Mouse (Mus musculus) spleen, adult 2 months (tissue): ENCODE data around the gene Zc3h7a. TPM values are rescaled to one million over a fixed set of nuclear protein-coding genes. Genes with fewer than 3 reads are reported as not detected.
"Not testable (repeated sequence)": the region's sequence is repeated elsewhere in the genome, so short reads cannot be mapped to it uniquely, and the experiment has no call there.

Source experiments
- DNase-seq, 2 experiments: peaks; one replicate each; pipeline versions ENCODE4 v3.0.0 to v3.0.0-alpha.2; 2012 to 2021; ENCODE audit warnings: low spot score in 2 of 2, low read depth in 1 of 2
- H3K27ac ChIP-seq: fragments of 200-500 bp; 2 replicates; pipeline ENCODE4 v1.5.1; 2012; ENCODE audit warnings: low read length, inconsistent platforms; ENCODE audit not compliant: insufficient read depth
- H3K27me3 ChIP-seq: fragments of 200-500 bp; 2 replicates; pipeline ENCODE4 v1.6.1; 2012; ENCODE audit warnings: mild to moderate bottlenecking, moderate library complexity, low read length, inconsistent platforms; ENCODE audit not compliant: control insufficient read depth, insufficient read depth
- H3K36me3 ChIP-seq: fragments of 200-500 bp; 2 replicates; pipeline ENCODE4 v1.6.1; 2012; ENCODE audit warnings: mild to moderate bottlenecking, low read length, inconsistent platforms; ENCODE audit not compliant: control insufficient read depth, insufficient read depth
- H3K4me1 ChIP-seq: fragments of 200-500 bp; 2 replicates; pipeline ENCODE4 v1.6.1; 2011; ENCODE audit warnings: inconsistent platforms; ENCODE audit not compliant: control insufficient read depth, insufficient read depth, insufficient read length
- H3K4me3 ChIP-seq: fragments of 200-500 bp; 2 replicates; pipeline ENCODE4 v1.5.1; 2011; ENCODE audit warnings: mild to moderate bottlenecking, inconsistent platforms; ENCODE audit not compliant: insufficient read depth, insufficient read length; ENCODE audit errors: extremely low read depth
- CTCF ChIP-seq: fragments of 200-500 bp; IDR thresholded peaks from 2 replicates; pipeline ENCODE4 v1.5.1; 2011; ENCODE audit warnings: mild to moderate bottlenecking, inconsistent platforms; ENCODE audit not compliant: insufficient read depth, insufficient read length, insufficient replicate concordance; ENCODE audit errors: extremely low read depth
- POLR2A ChIP-seq: fragments of 200-500 bp; IDR thresholded peaks from 2 replicates; pipeline ENCODE4 v1.6.1; 2011; ENCODE audit warnings: low read depth, low read length, inconsistent platforms
- WGBS: fragments of 180-500 bp; shearing (Covaris S2); methylation state at CpG from one replicate; pipeline ENCODE4 v1.1.7; 2018; 5-methylcytosine and 5-hydroxymethylcytosine counted together
- polyA plus RNA-seq: library from polyadenylated mRNA; depleted of rRNA; stranded (reverse); fragments of >200 nt; gene quantifications from 2 replicates; pipeline ENCODE4 v1.2.3, GENCODE M21; 2012

Zc3h7a gene
- polyA plus RNA-seq, 1 experiment: 46.0 TPM

DNA sequence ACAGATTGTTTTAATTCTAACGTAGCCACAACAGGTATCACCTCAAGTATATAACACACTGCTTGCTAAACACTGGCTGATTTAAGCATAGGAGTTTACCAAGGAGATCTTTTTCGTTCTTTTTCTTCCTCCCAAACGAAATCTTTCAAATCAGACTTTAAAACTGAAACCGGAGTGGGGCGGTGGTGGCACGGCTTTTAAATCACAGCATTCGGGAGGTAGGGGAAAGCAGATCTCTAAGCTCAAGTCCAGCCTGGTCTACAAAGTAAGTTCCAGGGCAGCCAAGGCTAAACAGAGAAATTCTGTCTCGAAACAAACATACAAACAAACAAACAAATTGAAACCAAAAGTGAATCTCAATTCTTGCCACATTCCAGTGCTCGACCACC, 1.1 kb downstream of the Zc3h7a start:
- TF ChIP-seq CTCF (no peak), POLR2A (no peak)
- no peaks in the 10 kb centered on the region for H3K27me3 ChIP-seq
- peaks cover 3% of the 10 kb centered on the region; the same call in 1 of the 2 replicates for H3K4me1 ChIP-seq
- no peak for DNase-seq
- peak overlapping the region; percentile 97 for H3K4me3 ChIP-seq
- peak overlapping the region; percentile 95 for H3K27ac ChIP-seq
- WGBS: under 1% methylated on average over 9 of the region's 9 CpGs
- no peaks in the 10 kb centered on the region for H3K36me3 ChIP-seq

- 4% methylated on average over 10 of the region's 10 CpGs for WGBS
- H3K36me3 ChIP-seq: no peaks in the 10 kb centered on the region
- peak; percentile 50 to 64 for DNase-seq
- H3K27ac ChIP-seq: peak overlapping the region; percentile 26; the same call in 1 of the 2 replicates
- TF ChIP-seq CTCF: no peak
- peak overlapping the region; percentile 64 for H3K4me3 ChIP-seq
- H3K27me3 ChIP-seq: no peaks in the 10 kb centered on the region
- H3K4me1 ChIP-seq: peaks cover 3% of the 10 kb centered on the region; the same call in 1 of the 2 replicates
Measured at GRCm38 (mm10) chr16:11174671-11175081, 1.5 kb downstream of the Zc3h7a start.

- Histone ChIP-seq H3K27ac (no peak overlapping the region), H3K36me3 (no peaks in the 10 kb centered on the region), H3K27me3 (no peaks in the 10 kb centered on the region), H3K4me3 (no peak overlapping the region), H3K4me1 (no peaks in the 10 kb centered on the region; the same call in 1 of the 2 replicates)
- no peak for DNase-seq
- TF ChIP-seq POLR2A: no peak
- TF ChIP-seq CTCF: no peak
- WGBS: 92% methylated on average over 6 of the region's 6 CpGs
Measured at GRCm38 (mm10) chr16:11171679-11172078, 4.5 kb downstream of the Zc3h7a start.

- H3K27ac ChIP-seq: no peak overlapping the region
Measured at GRCm38 (mm10) chr16:11166431-11166830, 9.8 kb downstream of the Zc3h7a start.

DNA sequence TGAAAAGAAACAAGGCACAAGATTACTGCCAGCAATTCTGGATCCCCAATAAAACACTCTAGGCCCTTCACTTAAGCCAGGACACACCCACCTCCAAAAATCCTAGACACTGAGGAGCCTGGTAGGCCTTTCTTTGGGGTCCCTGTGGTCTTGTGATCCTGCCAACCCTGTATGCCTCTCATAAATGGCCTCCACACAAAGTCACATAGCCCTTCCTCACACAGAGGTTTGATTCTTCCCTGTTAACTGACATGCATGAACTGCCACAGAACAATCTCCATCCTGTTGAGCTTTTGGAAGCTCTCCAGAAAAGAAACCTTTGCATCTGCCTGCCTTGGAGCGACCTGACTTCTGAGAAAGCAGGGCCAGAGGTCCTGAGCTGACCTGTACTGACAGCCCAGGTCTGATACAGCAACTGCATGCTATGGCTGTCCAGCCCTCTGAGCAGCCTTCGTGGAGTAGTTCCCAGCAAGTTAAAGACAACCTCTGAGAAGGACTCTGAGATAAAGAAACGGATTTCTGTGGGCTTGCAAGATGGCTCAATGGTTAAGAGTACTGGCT, 11.4 kb downstream of the Zc3h7a start:
- DNase-seq: no peak
- no peak overlapping the region for H3K27ac ChIP-seq
- no peaks in the 10 kb centered on the region; the same call in 1 of the 2 replicates for H3K4me1 ChIP-seq
- H3K36me3 ChIP-seq: peaks cover 14% of the 10 kb centered on the region
- TF ChIP-seq POLR2A: no peak
- no peak for TF ChIP-seq CTCF
- no peaks in the 10 kb centered on the region for H3K27me3 ChIP-seq
- 74% methylated on average over 3 of the region's 3 CpGs for WGBS
- H3K4me3 ChIP-seq: no peak overlapping the region

More at GRCm38 (mm10) chr16:11166431-11166830, 9.8 kb downstream of the Zc3h7a start:
- H3K4me3 ChIP-seq: no peak overlapping the region
- no peak for DNase-seq
- H3K27me3 ChIP-seq: no peaks in the 10 kb centered on the region
- 71% methylated on average over 2 of the region's 2 CpGs for WGBS
- TF ChIP-seq CTCF: no peak
- TF ChIP-seq POLR2A: no peak
- H3K36me3 ChIP-seq: peaks cover 11% of the 10 kb centered on the region
- no peaks in the 10 kb centered on the region; the same call in 1 of the 2 replicates for H3K4me1 ChIP-seq

- H3K36me3 ChIP-seq: peaks cover 32% of the 10 kb centered on the region
- not testable (repeated sequence) for H3K27me3 ChIP-seq, H3K4me1 ChIP-seq, H3K27ac ChIP-seq, H3K4me3 ChIP-seq
- 8% methylated on average over 2 of the region's 3 CpGs for WGBS
- peak; percentile 24 to 65 for DNase-seq
Measured at GRCm38 (mm10) chr16:11157721-11158120, 18.5 kb downstream of the Zc3h7a start.

DNA sequence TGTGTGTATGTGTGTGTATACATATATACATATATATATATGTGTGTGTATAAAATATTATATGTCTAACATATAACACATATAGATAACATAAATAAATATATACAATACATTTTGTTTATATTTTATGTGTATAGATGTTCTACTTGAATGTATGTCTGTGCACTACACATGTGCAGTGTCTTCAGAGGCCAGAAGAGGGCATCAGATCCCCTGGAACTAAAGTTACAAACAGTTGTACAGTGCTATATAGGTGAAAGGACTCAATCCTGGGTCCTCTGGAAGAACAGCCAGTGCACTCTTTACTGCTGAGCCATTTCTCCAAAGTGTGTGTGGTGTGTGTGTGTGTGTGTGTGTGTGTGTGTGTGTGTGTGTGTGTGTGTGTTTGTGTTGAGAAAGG, 21.7 kb downstream of the Zc3h7a start:
- no peak overlapping the region for H3K27ac ChIP-seq
- no peak overlapping the region for H3K4me3 ChIP-seq
- TF ChIP-seq CTCF: no peak
- TF ChIP-seq POLR2A: no peak
- no peak for DNase-seq
- peaks cover 32% of the 10 kb centered on the region for H3K36me3 ChIP-seq
- no peaks in the 10 kb centered on the region; the same call in 1 of the 2 replicates for H3K4me1 ChIP-seq
- H3K27me3 ChIP-seq: no peaks in the 10 kb centered on the region

GRCm38 (mm10) chr16:11143706-11144483, 32.3 kb downstream of the Zc3h7a start:
- H3K4me3 ChIP-seq, H3K27me3 ChIP-seq, H3K27ac ChIP-seq, H3K4me1 ChIP-seq: not testable (repeated sequence)
- peaks cover 39% of the 10 kb centered on the region for H3K36me3 ChIP-seq
- DNase-seq: peak in 1 of 2 experiments; percentile 98
- 31% methylated on average over 56 of the region's 56 CpGs for WGBS
